Mouse (Mus musculus): ENCODE measurements around the gene Gm6993. TPM values are rescaled to one million over a fixed set of nuclear protein-coding genes. Genes with fewer than 3 reads are reported as not detected.
A peak's percentile ranks its signal among the peaks of the same experiment; 100 is the strongest.

Gm6993 gene
- not detected for total RNA-seq (2021)
- long read RNA-seq, experiment 1 = 0 reads
- long read RNA-seq, experiment 2 = 0 reads

- no peak for DNase-seq
- H3K27ac ChIP-seq = no peak within 1 kb of the TSS
- no peak for TF ChIP-seq CTCF (IDR thresholded peaks at IDR 0.05)
- no peak within 1 kb of the TSS for H3K4me3 ChIP-seq
- intact Hi-C loops (cut with DNase I) = no loop called here
Measured at GRCm38 (mm10) chr12:31240470-31240869, at the start of gene Gm6993. Gene Gm6993 (plus strand): TSS chr12:31240770.

- intact Hi-C loops (cut with DNase I) = no loop called here
- TF ChIP-seq CTCF (IDR thresholded peaks at IDR 0.05) = no peak
- peak; percentile 84 for DNase-seq
- Histone ChIP-seq H3K4me3 (no peak overlapping the region), H3K27ac (peak overlapping the region; percentile 61)
Measured at GRCm38 (mm10) chr12:31191329-31191954, 49.1 kb upstream of the Gm6993 start.

GRCm38 (mm10) chr12:31202509-31202908 lies 38.1 kb upstream of the Gm6993 start:
- Histone ChIP-seq H3K4me3 (no peak overlapping the region), H3K27ac (no peak overlapping the region)
- TF ChIP-seq CTCF (IDR thresholded peaks at IDR 0.05) = no peak
- no peak for DNase-seq
- intact Hi-C loops (cut with DNase I) = no loop called here

GRCm38 (mm10) chr12:31203746-31204455 lies 36.7 kb upstream of the Gm6993 start:
- no peak for TF ChIP-seq CTCF (IDR thresholded peaks at IDR 0.05)
- Histone ChIP-seq H3K27ac (peak overlapping the region; percentile 9), H3K4me3 (no peak overlapping the region)
- intact Hi-C loops (cut with DNase I) = no loop called here
- DNase-seq = peak; percentile 26

- TF ChIP-seq CTCF (IDR thresholded peaks at IDR 0.05) = no peak
Measured at GRCm38 (mm10) chr12:31204898-31205297, 35.7 kb upstream of the Gm6993 start.

GRCm38 (mm10) chr12:31205983-31206633 lies 34.5 kb upstream of the Gm6993 start:
- intact Hi-C loops (cut with DNase I) = no loop called here
- DNase-seq = no peak
- no peak overlapping the region for H3K27ac ChIP-seq
- TF ChIP-seq CTCF (IDR thresholded peaks at IDR 0.05) = no peak
- H3K4me3 ChIP-seq = no peak overlapping the region

More at GRCm38 (mm10) chr12:31204898-31205297, 35.7 kb upstream of the Gm6993 start:
- H3K4me3 ChIP-seq = no peak overlapping the region
- no peak overlapping the region for H3K27ac ChIP-seq
- DNase-seq = no peak
- intact Hi-C loops (cut with DNase I) = no loop called here

GRCm38 (mm10) chr12:31208766-31209165 lies 31.8 kb upstream of the Gm6993 start:
- intact Hi-C loops (cut with DNase I) = no loop called here

GRCm38 (mm10) chr12:31209377-31209805 lies 31.2 kb upstream of the Gm6993 start:
- no peak for TF ChIP-seq CTCF (IDR thresholded peaks at IDR 0.05)
- no peak for DNase-seq
- no peak overlapping the region for H3K4me3 ChIP-seq
- H3K27ac ChIP-seq = peak overlapping the region; percentile 28; the same call in 1 of the 2 replicates
- intact Hi-C loops (cut with DNase I) = no loop called here

More at GRCm38 (mm10) chr12:31208766-31209165, 31.8 kb upstream of the Gm6993 start:
- no peak for DNase-seq
- Histone ChIP-seq H3K4me3 (no peak overlapping the region), H3K27ac (no peak overlapping the region)
- no peak for TF ChIP-seq CTCF (IDR thresholded peaks at IDR 0.05)

GRCm38 (mm10) chr12:31213556-31213955 lies 27.0 kb upstream of the Gm6993 start:
- no peak for TF ChIP-seq CTCF (IDR thresholded peaks at IDR 0.05)
- DNase-seq = peak; percentile 53
- H3K4me3 ChIP-seq = no peak overlapping the region
- intact Hi-C loops (cut with DNase I) = no loop called here
- no peak overlapping the region for H3K27ac ChIP-seq

- intact Hi-C loops (cut with DNase I) = no loop called here
- TF ChIP-seq CTCF (IDR thresholded peaks at IDR 0.05) = no peak
- Histone ChIP-seq H3K27ac (no peak overlapping the region), H3K4me3 (no peak overlapping the region)
- no peak for DNase-seq
Measured at GRCm38 (mm10) chr12:31215003-31215402, 25.6 kb upstream of the Gm6993 start.

- no peak for DNase-seq
- H3K27ac ChIP-seq = no peak overlapping the region
- H3K4me3 ChIP-seq = no peak overlapping the region
- intact Hi-C loops (cut with DNase I) = no loop called here
- TF ChIP-seq CTCF (IDR thresholded peaks at IDR 0.05) = no peak
Measured at GRCm38 (mm10) chr12:31217232-31217631, 23.3 kb upstream of the Gm6993 start.

GRCm38 (mm10) chr12:31218774-31219173 lies 21.8 kb upstream of the Gm6993 start:
- no peak for DNase-seq
- H3K4me3 ChIP-seq = no peak overlapping the region
- H3K27ac ChIP-seq = no peak overlapping the region
- no peak for TF ChIP-seq CTCF (IDR thresholded peaks at IDR 0.05)
- intact Hi-C loops (cut with DNase I) = no loop called here

- intact Hi-C loops (cut with DNase I) = no loop called here
- no peak for DNase-seq
- TF ChIP-seq CTCF (IDR thresholded peaks at IDR 0.05) = no peak
- Histone ChIP-seq H3K27ac (no peak overlapping the region), H3K4me3 (no peak overlapping the region)
Measured at GRCm38 (mm10) chr12:31221522-31221921, 19.0 kb upstream of the Gm6993 start.

Data from gastrocnemius, adult 2 months (tissue).